Mouse (Mus musculus): ENCODE measurements around the gene Farp1.

The Farp1 gene

GRCm38 (mm10) chr14:121145698-121146097 is 110.7 kb downstream of the Farp1 start:
- no peak for DNase-seq (ENCODE audit: low read depth, low spot score)

- no peak for DNase-seq (ENCODE audit: low read depth, low spot score)
Measured at GRCm38 (mm10) chr14:121146213-121146612, 111.2 kb downstream of the Farp1 start.

GRCm38 (mm10) chr14:121147026-121147425 is 112.0 kb downstream of the Farp1 start:
- DNase-seq (ENCODE audit: low read depth, low spot score), result no peak

- DNase-seq (ENCODE audit: low read depth, low spot score), result no peak
Measured at GRCm38 (mm10) chr14:121148088-121148785, 113.2 kb downstream of the Farp1 start.

- DNase-seq (ENCODE audit: low read depth, low spot score), result no peak
Measured at GRCm38 (mm10) chr14:121149984-121150383, 115.0 kb downstream of the Farp1 start.

GRCm38 (mm10) chr14:121151837-121152236 is 116.8 kb downstream of the Farp1 start:
- no peak for DNase-seq (ENCODE audit: low read depth, low spot score)

GRCm38 (mm10) chr14:121152771-121153170 is 117.8 kb downstream of the Farp1 start:
- no peak for DNase-seq (ENCODE audit: low read depth, low spot score)

GRCm38 (mm10) chr14:121153260-121153659 is 118.3 kb downstream of the Farp1 start:
- DNase-seq (ENCODE audit: low read depth, low spot score), result no peak

GRCm38 (mm10) chr14:121155173-121155572 is 120.2 kb downstream of the Farp1 start:
- DNase-seq (ENCODE audit: low read depth, low spot score), result no peak

- no peak for DNase-seq (ENCODE audit: low read depth, low spot score)
Measured at GRCm38 (mm10) chr14:121158616-121159015, 123.6 kb downstream of the Farp1 start.

- no peak for DNase-seq (ENCODE audit: low read depth, low spot score)
Measured at GRCm38 (mm10) chr14:121162822-121163221, 127.8 kb downstream of the Farp1 start.

- no peak for DNase-seq (ENCODE audit: low read depth, low spot score)
Measured at GRCm38 (mm10) chr14:121164866-121165265, 129.9 kb downstream of the Farp1 start.

GRCm38 (mm10) chr14:121165408-121166037 is 130.5 kb downstream of the Farp1 start:
- DNase-seq (ENCODE audit: low read depth, low spot score), result no peak

- DNase-seq (ENCODE audit: low read depth, low spot score), result no peak
Measured at GRCm38 (mm10) chr14:121166038-121166436, 131.0 kb downstream of the Farp1 start.

GRCm38 (mm10) chr14:121168716-121169115 is 133.7 kb downstream of the Farp1 start:
- no peak for DNase-seq (ENCODE audit: low read depth, low spot score)

GRCm38 (mm10) chr14:121170321-121170720 is 135.3 kb downstream of the Farp1 start:
- DNase-seq (ENCODE audit: low read depth, low spot score), result no peak

GRCm38 (mm10) chr14:121172065-121173036 is 137.4 kb downstream of the Farp1 start:
- no peak for DNase-seq (ENCODE audit: low read depth, low spot score)

- no peak for DNase-seq (ENCODE audit: low read depth, low spot score)
Measured at GRCm38 (mm10) chr14:121175385-121175784, 140.4 kb downstream of the Farp1 start.

GRCm38 (mm10) chr14:121175861-121176260 is 140.9 kb downstream of the Farp1 start:
- no peak for DNase-seq (ENCODE audit: low read depth, low spot score)

- DNase-seq (ENCODE audit: low read depth, low spot score), result no peak
Measured at GRCm38 (mm10) chr14:121177907-121178306, 142.9 kb downstream of the Farp1 start.

GRCm38 (mm10) chr14:121180611-121181010 is 145.6 kb downstream of the Farp1 start:
- no peak for DNase-seq (ENCODE audit: low read depth, low spot score)

GRCm38 (mm10) chr14:121181798-121182197 is 146.8 kb downstream of the Farp1 start:
- DNase-seq (ENCODE audit: low read depth, low spot score), result no peak
